Mouse (Mus musculus) heart, adult 2 months (tissue): Measurements from ENCODE around the gene Sds.

ENCODE experiments used
- CTCF ChIP-seq: fragments of 200-600 bp; IDR thresholded peaks from 2 replicates; pipeline ENCODE4 v1.8.1; 2022; ENCODE audit warnings: antibody characterized with exemption, mild to moderate bottlenecking, moderate library complexity
- EP300 ChIP-seq: fragments of 200-500 bp; IDR thresholded peaks from 2 replicates; pipeline ENCODE4 v1.6.1; 2011; ENCODE audit warnings: low read depth, low read length, control low read depth; ENCODE audit not compliant: insufficient read depth

- TF ChIP-seq EP300 (no peak), CTCF (no peak)
Measured at GRCm38 (mm10) chr5:120515451-120515850, 39.1 kb downstream of the Sds start.
